Mouse (Mus musculus): ENCODE measurements around the gene Carhsp1.

Carhsp1 gene

GRCm38 (mm10) chr16:8674165-8674564 lies 2.2 kb upstream of the Carhsp1 start:
- DNase-seq, result no peak

- DNase-seq, result no peak
These were observed 1.4 kb upstream of the Carhsp1 start for GRCm38 (mm10) chr16:8673343-8673742.

DNA sequence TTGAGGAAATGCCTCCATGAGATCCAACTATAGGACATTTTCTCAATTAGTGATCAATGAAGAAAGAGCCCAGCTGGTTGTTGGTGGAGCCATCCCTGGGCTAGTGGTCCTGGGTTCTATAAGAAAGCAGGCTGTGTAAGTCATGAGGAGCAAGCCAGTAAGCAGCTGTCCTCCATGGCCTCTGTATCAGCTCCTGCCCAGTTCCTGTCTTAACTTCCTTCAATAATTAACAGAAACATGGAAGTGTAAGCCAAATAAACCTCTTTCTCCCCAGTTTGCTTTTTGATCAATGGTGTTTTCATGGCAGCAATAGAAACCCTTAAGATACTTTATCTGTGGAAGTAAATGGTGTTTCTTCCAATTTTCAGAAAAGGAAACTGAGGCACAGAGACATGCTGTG lies 856 bp upstream of the Carhsp1 start:
- DNase-seq, result no peak

- no peak for DNase-seq
These were observed 364 bp upstream of the Carhsp1 start for GRCm38 (mm10) chr16:8672350-8672687.

DNA sequence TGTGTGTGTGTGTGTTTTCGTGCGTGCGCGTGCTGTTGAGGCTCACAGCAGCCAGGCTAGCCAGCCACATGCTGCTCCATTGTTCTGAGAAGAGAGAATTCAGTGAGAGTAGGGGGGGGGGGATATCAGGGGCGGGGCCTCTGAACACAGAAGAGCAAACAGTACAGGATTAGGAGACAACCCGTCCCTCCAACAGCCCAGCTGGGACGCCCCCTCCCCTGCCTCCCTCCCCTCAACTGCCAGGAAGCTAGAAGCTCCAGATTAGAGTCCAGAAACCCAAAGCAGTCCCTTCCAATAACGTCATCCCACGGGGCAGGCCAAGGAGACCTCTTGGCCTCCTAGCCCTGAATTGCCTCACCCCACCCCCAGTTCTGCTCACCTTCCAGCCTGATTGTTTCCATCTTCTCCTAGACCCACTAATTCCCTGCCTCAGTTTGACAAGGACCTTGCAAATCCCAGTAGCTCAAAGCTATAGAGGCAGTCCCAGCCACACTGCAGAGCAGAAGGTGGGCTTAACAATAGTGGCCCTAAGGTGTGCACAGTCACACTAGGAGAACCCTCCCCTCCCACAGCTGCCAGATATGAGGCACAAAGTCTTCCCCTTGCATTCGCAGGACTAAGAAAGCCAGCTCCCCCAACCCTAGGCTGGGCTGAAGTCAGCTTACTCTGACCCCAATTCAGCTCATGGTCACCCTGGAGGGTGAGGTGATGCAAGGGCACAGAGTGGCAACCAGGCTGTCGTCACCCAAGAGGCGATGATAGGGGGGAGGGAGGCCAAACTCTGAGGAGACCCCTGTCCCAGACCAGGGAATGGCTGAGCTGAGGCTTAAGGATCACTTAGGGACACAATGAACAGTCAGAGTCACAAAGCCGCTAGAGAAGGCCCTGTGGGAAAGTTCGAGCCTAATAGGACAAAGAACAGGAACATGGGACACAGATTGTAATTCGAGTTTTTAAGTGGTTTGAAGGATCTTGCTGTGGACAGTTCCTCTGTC lies 1.6 kb downstream of the Carhsp1 start:
- peak; percentile 45 for DNase-seq

DNA sequence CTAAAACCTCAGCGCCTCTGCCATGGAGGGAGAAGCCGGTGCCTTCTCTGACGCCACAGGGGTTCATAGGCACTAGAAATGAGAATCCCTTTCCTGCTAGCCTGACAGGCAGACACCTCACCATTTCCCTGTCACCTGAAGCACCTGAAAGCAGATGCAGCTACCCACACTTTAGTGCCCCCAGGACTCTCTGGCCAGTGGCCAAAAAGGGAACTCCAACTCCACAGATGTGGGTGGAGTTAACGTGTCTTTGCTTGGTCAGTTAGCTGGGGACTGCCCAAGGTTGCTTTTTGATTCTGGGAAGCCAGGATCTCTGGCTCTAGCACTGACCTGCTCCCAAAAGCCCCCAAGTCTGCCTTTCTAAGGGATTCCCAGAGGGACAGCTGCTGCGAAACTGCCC lies 2.5 kb downstream of the Carhsp1 start:
- DNase-seq, result no peak

DNA sequence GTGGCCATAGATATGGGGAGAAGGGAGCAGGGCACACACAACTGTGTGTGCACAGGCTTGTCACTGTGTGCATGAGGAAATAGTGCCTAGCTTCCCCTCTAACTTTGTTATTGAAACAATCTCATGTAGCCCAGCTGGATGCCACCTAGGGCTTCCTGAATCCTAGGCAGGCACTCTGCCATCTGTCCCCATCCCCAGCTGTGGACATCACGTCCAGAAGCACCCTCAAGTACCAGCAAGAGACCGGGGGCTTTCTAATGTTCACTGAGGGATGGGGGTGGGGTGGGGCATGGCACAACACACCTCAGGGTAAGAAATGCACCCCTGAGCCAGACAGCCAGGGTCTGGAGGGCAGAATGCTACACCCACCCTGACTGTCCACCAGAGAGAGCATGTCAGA lies 3.6 kb downstream of the Carhsp1 start:
- no peak for DNase-seq

GRCm38 (mm10) chr16:8667814-8668213 lies 4.1 kb downstream of the Carhsp1 start:
- no peak for DNase-seq

GRCm38 (mm10) chr16:8667261-8667660 lies 4.7 kb downstream of the Carhsp1 start:
- no peak for DNase-seq

DNA sequence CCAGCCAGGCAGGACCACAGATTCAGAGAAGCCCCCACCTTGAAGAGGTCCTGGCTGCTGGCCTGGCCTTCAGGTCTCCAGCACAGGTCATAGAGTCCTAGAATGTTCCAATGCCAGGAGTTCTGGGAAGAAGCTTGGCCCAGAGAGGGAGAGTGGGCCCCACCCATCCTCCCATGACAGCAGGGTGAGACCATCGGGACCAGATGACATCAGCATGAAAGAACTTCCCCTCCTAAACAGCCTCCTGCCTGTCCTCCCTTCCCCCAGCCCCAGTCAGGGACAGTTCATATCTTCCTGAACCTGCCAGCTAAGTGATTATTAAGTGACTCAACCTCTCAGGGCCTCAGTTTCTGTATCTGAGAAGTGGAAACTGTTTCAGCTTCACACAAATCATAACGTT lies 5.5 kb downstream of the Carhsp1 start:
- no peak for DNase-seq

- no peak for DNase-seq
These were observed 6.6 kb downstream of the Carhsp1 start for GRCm38 (mm10) chr16:8665367-8665766.

DNA sequence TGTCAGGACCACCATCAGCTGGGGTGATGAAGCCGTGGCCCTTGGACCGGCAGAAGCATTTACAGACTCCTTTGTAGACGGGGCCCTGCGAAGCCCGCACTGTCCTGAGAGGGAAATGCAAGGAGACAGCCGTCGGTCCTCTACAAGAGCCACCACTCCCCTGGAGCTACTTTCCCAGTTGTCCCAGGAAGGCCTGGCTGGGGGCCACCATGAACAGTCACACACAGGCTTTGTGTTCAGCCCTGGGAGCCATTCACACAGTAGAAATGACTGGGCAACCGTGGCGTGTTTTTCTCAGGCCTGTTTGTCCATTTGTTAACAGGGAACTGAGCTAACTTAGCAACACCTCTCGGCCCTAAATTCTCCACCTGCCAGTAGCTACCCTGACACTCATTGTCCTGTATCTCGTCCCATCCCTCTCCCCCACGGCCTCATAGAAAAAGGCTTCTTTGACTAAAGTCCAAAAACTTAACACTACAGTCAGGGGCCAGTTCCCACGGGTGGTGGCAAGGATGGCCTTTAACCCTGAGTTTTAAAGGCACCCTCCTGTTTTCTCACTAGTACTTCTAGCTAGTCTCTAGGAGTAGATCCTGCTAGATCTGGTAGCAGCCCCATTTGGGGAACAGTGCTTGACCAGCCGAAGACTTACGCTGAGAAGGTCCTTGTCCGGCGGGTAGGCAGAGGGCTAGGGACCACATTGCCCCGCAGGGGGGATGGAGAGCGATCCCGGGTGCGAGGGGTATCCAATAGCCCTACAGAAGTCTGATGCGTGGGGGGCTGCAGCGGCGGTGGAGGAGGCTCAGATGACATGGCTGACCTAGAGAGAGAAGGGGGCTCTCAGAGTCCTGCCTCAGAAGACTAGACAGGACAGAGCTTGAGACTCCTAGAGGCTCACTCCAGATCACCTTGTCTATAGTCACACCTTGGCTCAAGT lies 8.1 kb downstream of the Carhsp1 start:
- DNase-seq, result peak; percentile 52

DNA sequence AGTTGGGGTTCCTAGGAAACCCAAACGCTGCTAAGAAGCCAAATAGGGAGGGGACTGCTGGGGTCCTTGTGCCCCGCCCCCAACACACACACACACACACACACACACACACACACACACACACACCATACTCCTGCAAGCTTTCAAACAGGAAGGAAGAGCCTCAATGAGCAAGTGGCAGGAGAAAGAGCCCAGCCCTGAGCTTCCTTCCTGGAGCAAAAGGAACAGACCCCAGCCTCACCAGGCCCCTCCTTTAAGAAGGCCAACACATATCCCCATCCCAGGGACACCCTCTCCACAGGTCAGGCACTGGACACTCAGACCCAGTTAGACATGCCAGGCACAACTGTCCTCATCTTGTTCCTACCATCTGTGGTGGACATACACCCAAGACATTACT lies 8.9 kb downstream of the Carhsp1 start:
- DNase-seq, result no peak

DNA sequence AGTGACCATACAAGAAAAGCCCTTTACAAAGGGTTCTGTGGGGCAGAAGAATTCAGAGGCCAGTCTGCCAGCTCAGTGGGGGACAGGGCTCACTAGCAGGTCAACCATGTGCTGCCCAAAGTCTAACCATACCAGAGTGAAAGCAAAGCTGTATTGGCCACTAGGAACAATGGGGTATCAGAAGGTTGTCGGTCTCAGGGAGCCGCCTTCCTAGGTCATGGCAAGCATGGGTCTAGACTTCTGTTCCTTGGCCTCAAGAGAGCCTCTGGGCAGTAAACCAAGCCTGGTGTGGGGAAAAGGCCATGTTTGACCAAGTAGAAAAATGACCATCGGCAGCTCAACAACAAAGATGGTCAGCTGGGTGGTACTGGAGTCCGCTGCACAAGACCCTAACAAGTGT lies 13.2 kb downstream of the Carhsp1 start:
- no peak for DNase-seq

- no peak for DNase-seq
These were observed 13.6 kb downstream of the Carhsp1 start for GRCm38 (mm10) chr16:8658349-8658748.

DNA sequence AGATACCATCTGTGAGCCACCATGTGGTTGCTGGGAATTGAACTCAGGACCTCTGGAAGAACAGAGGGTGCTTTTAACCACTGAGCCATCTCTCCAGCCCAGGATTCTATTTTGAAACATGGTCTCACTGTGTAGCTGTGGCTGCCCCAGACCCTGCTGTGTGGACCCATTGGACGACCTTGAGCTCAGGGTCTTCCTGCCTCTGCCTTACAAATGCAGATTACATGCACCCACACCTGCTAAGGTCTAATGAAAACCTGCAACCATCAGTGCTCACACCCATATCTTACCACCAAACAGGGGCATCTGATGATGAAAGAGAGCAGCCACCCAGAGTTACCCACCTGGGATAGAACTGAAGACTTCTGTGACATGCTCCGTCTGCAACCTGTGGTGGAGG lies 15.7 kb downstream of the Carhsp1 start:
- no peak for DNase-seq

DNA sequence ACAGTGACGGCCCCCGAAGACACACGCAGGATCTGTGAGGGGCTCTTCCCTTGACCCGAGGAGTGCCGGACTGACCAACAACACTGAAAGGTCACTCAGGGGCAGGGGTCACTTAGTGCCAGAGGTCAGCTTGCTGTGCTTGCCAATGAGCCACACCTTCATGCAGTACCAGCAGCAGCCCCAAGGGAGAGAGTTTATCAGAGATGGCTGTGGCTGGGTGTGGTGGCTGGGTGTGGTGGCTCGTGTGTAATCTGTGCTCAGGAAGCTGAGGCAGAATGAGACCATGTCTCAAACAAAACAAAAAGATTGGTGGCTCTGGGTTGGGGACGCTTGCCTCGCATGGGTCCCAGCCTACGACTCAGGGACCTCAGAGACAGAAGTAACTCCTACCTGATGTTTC lies 16.4 kb downstream of the Carhsp1 start:
- no peak for DNase-seq

GRCm38 (mm10) chr16:8655108-8655507 lies 16.8 kb downstream of the Carhsp1 start:
- DNase-seq, result no peak

DNA sequence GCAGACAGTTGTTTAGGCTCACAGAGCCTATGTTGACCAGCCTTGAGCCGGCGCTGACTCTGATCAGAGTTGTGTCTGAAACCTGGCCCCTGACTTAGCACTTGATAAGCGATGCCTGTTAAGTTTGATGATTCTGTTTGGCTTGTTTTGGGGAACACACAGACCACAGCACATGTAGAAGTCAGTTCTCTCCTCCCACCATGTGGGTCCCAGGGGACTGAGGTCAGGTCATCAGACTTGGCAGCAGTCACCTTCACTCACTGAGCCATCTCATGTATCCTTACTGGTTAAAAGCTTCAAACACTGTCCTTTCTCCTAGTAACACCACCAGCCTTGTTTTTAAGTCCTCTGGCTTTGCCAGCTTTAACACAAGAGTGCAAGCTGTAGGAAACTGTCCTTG lies 21.9 kb downstream of the Carhsp1 start:
- DNase-seq, result no peak

DNA sequence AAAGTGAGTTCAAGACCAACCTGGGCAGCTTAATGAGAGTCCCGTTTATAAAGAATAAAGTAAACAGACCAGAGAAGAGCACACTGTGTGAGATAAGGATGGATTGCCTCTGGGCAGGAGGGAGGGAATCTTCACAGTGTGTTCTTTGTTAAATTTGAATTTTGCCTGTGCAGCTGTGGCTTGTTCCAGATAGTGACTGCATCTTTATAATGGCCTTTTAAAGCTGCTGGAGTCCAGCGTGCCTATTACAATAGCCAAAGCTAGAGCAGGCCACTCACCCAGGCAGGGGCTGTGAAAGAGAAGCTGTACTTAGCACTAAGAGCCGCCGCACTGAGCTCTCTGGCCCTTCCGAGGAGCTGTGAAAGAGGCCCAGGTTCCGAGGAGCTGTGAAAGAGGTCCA lies 26.4 kb downstream of the Carhsp1 start:
- DNase-seq, result peak; percentile 56

GRCm38 (mm10) chr16:8643855-8644254 lies 28.1 kb downstream of the Carhsp1 start:
- peak; percentile 48 for DNase-seq

- no peak for DNase-seq
These were observed 32.3 kb downstream of the Carhsp1 start for GRCm38 (mm10) chr16:8639466-8640191.

DNA sequence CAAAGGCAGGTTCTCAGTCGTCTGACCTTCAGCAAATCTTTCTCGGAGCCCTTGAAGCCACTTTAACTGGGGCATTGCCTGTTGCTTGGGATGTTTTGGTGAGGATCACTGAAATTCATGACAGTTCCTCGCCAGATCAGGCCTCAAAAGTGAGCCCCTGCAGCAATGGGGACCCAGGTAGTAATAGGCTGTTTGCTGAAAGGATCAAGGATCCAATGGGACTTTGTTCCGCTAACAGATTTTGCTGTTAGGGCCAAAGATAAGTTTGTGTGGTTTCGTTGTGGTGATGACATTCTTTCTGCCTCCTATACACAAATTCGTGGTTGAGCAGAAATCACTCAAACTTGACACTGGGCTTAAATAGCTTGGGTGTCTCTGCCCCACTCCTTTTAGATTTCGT lies 33.8 kb downstream of the Carhsp1 start:
- no peak for DNase-seq

All from layer of hippocampus, adult 9-11 months (tissue).